Mouse (Mus musculus): ENCODE data around the gene Lamb1.

- no peak for TF ChIP-seq CTCF (conservative IDR thresholded peaks at IDR 0.05; ENCODE audit: low read length)
- no peak for TF ChIP-seq POU5F1 (IDR thresholded peaks at IDR 0.05; ENCODE audit: borderline replicate concordance, low read length)
- TF ChIP-seq NANOG (IDR thresholded peaks at IDR 0.05; ENCODE audit: borderline replicate concordance, low read length) = no peak
Observed at GRCm38 (mm10) chr12:31252259-31252658, 12.8 kb upstream of the Lamb1 start.

Data from E14TG2a.4 (cell line).